Mouse (Mus musculus) liver, adult 2 months (tissue): ENCODE measurements around the gene Hist1h2af.

Experiments
- CTCF ChIP-seq: fragments of 200-500 bp; IDR thresholded peaks from 2 replicates; pipeline ENCODE4 v1.5.1; 2011; ENCODE audit warnings: low read depth, low read length, control low read depth
- POLR2A ChIP-seq: fragments of 200-500 bp; IDR thresholded peaks from 2 replicates; pipeline ENCODE4 v1.6.1; 2011; ENCODE audit warnings: low read length, control low read depth; ENCODE audit not compliant: insufficient read depth; ENCODE audit errors: extremely low read depth

GRCm38 (mm10) chr13:23526312-23526711 lies 7.4 kb upstream of the Hist1h2af start:
- no peak for TF ChIP-seq CTCF
- TF ChIP-seq POLR2A, result no peak
